Mouse (Mus musculus): ENCODE results near the gene Prdm11. TPM values are rescaled to one million over a fixed set of nuclear protein-coding genes. Genes with fewer than 3 reads are reported as not detected.

The Prdm11 gene
- polyA plus RNA-seq, 3 experiments from 2014 or later = 1.1 to 2.8 (median 2.0) TPM

DNA sequence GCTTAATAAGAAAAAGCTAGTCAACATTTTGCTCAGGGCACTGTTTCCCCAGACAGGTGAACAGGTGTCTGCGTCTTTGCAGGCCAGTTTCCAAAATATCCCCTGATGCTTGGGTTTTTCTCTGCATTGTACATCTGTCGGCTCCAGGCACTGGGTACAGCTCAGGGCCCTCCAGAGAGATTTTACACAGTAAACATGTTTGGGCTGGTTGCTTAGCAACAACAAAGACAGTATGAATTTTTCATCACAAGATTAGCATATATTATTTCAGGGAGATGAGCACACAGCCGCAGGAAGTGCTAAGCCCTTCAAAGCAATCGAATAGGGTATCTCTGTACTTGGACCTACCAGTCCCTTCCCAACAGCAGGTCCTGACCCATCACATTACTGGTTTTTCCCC lies 125.3 kb downstream of the Prdm11 start:
- no peak for ATAC-seq

- no peak for ATAC-seq
Measured at GRCm38 (mm10) chr2:92917405-92918142, 128.4 kb downstream of the Prdm11 start.

GRCm38 (mm10) chr2:92915659-92916631 lies 130.0 kb downstream of the Prdm11 start:
- no peak for ATAC-seq

Other genes starting within 250 kb of the Prdm11 start
- gene Syt13, start 131.1 kb downstream of the Prdm11 start, polyA plus RNA-seq (2017; shearing (Covaris generic)) = not detected
- 10 to 100 TPM; 45.1 to 68.3 (median 47.4) TPM for gene Trp53i11, start 141.4 kb upstream of the Prdm11 start, polyA plus RNA-seq (2017; shearing (Covaris generic))